Mouse (Mus musculus) CD8-positive naive resting alpha-beta T cell, adult 2 months (primary cell): Measurements from ENCODE around the gene E2f2.

Source experiments
- DNase-seq, 2 experiments: peaks; one replicate each; pipeline ENCODE4 v3.0.0; 2022; ENCODE audit warnings: low read depth in 2 of 2, low spot score in 2 of 2

Gene E2f2

DNA sequence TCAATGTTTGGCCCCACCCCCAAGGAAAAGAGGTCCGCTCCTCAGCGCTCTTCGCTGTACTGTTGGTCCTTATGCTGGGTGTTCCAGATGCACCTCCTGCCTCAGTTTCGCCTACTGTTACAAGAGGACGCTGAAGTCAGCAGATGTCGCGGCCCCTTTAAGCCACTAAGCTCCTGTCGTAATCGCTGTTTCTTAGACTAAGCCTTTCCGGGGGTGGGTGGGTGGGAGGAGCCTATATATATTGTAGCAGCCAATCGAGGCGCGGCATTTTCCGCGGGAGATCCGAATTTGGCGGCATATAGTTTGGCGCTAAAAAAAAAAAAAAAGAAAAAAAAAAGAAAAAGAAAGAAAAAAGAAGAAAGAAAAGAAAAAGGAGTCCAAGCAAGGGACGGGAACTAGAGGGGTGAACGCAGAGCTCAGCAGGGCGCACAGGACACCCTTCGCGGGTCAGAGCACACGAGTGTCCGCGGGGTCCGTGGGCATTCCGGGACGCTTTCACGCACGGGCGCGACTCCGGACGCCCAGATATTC lies at the start of gene E2f2:
E2f2 (plus strand) TSS at position 384 of the 531 bp plus-strand sequence.
- DNase-seq = peak; percentile 47 to 59

DNA sequence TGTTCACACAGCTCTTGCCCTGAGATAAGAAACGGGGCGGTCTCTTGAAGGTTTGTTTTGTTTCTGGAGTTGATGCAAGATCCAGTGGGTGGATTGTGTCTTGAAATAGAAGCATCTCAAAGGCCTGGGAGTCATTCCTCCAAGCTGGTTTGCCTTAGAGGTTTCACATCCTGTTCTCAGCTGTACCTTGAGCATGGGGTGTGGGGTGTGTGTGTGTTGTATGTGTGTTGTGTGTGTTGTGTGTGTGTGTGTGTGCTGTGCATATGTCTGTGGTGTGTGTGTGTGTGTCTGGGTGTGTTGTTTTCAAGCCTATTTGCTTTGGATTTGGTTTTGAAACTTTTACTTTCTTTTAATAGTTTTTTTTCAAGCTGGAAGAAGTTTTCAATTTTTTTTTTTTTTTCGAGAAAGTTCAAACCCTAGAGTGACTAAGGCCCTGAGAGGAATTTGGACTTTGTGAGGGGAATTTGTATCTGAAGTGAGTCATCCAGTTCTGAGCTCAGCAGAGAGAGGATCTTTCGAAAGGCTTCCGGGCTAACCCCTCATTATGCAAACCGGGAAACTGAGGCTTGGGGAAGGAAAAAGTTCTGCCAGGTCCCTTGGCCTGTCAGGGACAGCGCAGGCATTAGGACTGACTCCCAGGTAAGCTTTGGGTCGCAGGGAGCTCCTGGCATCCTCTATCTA lies 48.9 kb upstream of the E2f2 start:
- DNase-seq = no peak

DNA sequence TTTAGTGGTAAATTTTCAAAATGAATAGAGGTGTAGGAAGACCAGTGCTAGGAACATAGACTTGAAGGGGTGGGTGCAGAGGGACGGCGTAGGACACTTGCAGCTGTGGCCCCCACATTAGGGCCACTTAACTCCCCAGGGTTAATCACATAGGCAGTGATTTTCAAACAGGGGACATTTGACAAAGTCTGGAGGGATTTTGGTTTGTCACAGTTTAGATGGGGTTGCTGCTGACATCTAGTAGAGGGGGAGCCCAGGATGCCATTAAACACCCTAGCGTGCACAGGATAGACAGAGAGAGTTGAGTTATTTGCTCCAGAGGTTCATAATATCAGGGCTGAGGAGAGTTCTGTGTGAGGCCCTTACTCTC lies 48.4 kb upstream of the E2f2 start:
- DNase-seq = no peak

DNA sequence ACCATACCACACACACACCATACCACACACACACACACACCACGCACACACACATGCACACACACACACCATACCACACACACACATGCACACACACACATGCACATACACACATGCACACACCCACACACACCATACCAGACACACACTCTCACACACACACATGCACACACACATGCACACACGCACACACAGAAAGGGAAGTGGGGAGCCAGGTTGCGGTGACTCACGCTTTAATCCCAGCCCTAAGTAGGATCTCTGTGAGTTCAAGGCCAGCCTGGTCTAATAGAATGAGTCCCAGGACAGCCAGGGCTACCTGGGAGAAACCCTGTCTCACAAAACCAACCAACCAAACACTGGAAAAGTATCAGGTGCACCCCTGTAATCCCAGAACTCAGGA lies 47.6 kb upstream of the E2f2 start:
- DNase-seq = no peak

DNA sequence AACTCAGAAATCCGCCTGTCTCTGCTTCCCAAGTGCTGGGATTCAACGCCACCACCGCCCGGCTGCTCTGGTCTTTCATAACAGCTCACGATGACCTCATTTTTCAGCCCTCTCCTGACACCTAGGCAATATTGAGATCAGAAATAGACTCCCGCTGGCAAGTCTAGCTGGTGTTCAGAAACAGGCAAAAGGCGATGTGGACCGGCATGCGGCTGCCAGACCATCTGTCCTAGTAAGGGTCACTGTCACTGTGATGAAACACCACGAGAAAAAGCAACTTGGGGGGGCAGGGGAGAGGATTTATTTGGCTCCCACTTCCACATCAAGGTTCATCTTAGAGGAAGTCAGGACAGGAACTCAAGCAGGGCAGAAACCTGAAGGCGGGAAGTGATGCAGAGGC lies 46.7 kb upstream of the E2f2 start:
- no peak for DNase-seq

DNA sequence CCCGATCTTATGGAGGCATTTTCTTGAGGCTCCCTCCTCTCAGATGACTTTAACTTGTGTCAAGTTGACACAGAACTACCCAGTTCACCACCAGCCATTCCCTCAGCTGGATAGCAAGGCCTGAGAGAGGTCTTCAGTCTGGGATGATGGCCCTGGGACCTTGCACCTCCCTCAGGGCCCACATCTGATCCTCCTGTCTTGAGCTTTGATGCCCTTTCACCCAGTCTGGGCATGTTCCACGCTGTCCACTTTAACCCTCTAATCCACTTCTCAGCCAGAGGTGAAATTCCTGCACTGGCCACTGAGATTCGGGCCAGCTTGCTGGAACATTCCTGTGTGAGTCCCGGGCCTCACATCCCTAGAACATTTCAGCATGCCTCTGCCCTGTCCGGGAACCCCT lies 46.2 kb upstream of the E2f2 start:
- no peak for DNase-seq

DNA sequence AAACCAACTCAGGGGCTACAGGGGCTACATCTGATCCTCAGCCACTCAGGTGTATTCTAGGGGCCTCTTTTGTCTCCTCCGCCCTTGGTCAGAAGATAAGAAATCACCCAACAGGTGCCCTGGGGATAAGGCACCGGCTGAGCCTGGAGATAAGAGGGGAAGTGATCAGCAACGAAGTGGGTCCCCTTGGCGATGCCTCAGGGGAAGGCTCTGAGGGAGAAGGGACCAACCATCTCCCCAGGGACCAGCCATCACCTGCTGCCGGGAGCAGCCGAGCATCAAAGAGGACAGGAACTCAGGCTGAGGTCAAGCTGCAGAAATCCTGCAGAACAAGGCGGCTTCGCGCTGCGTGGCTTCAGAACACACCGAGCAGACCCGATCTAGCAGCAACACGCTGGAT lies 44.5 kb upstream of the E2f2 start:
- no peak for DNase-seq

DNA sequence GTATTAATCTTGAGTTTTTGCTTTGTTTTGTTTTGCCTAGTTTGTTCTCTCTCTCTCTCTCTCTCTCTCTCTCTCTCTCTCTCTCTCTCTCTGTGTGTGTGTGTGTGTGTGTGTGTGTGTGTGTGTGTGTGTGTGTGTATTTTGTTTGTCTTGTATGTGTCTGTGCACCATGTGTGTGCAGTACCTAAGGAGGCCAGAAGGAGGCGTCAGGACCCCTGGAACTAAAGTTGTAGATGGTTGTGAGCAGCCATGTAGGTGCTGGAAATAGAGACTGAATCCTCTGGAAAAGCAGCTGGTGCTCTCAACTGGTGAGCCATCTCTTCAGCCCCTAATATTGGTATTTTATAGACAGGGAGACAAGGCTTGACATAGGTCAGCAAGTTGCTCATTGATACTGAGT lies 42.4 kb upstream of the E2f2 start:
- no peak for DNase-seq

DNA sequence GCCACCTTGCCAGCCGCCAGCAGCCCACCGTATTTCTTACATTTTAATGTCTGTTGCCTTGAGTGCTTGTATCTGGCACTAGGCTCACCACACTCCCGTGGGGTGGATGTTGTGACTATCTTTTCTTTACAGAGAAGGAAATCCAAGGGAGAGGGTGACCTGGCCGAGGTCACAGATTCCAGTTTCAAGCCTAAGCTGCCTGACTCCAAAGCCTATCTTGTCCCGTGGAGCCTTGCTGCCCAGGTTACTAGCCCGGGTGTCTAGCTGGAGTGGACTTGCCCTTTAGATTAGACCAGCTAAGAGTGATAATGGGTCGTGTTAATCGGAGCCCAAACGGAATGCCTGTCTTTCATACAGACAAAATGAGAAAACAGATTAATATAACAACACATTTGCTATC lies 38.4 kb upstream of the E2f2 start:
- DNase-seq = no peak

DNA sequence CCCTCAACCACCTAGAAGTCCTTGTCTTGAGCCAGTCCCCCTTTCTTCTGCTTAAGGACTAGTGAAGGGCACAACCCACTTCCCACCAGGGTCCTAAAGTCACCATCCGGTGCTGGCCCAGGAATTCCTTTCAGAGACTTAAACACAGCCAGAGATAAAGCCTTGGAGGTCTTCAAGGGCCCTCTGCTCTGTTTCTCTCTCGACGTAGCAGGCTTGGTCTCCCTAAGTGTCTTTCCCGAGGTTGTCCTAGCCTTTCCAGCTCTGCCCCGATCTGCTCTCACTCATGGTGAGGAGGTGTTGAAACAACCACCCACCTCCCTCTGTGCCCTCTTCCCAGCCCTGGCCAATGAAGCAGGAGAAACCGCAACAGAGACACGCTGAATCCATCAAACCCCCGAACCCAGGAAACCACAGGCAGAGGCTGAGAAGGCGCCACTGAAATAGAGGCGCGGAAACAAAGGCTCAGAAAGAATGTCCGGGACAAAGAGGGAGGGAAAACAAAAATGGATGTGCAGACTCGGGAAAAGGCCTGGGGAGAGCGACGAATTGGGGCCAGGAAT lies 37.7 kb upstream of the E2f2 start:
- DNase-seq = no peak

DNA sequence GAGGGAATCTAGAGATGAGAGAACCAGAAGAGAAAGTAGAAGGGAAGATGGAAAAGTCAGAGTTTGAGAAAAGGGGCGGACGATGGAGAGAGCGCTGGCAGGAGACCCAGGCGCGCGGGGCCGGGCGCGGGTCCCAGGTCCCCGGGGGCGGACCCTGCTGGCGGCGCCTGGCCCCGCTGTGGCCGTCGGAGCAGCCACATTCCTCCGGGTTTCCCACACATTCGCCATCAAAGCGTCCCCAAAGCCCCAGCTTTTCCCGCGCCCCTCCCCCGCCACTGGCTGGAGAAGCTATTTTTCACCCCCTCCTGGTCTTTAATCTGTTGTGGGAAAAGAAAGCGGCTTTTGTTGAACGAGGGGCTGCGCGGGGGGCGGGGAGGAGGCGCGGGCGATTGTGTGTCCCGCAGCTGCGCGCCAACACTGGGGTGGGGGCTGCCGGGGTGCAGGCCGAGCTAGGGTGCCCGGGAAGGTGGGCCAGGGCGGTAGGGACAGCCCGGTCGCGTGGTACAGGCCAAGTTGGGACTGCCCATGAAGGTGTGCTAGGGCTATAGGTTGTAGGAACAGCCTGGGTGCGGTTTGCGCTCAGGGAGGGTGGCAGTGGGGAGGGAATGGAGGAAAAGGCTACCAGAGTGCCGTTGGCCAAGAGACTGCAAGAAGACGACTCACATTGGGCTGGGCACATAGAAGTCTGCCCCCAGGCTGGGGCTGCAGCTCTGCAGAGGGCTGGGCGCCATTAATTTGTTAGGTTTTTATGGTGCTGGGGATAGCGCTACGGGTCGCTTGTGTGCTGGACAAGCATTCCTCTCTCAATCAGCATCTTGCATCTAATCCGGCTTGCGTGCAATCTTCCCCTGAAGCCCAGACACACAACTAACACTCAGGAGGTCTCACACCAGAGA lies 37.0 kb upstream of the E2f2 start:
- no peak for DNase-seq

DNA sequence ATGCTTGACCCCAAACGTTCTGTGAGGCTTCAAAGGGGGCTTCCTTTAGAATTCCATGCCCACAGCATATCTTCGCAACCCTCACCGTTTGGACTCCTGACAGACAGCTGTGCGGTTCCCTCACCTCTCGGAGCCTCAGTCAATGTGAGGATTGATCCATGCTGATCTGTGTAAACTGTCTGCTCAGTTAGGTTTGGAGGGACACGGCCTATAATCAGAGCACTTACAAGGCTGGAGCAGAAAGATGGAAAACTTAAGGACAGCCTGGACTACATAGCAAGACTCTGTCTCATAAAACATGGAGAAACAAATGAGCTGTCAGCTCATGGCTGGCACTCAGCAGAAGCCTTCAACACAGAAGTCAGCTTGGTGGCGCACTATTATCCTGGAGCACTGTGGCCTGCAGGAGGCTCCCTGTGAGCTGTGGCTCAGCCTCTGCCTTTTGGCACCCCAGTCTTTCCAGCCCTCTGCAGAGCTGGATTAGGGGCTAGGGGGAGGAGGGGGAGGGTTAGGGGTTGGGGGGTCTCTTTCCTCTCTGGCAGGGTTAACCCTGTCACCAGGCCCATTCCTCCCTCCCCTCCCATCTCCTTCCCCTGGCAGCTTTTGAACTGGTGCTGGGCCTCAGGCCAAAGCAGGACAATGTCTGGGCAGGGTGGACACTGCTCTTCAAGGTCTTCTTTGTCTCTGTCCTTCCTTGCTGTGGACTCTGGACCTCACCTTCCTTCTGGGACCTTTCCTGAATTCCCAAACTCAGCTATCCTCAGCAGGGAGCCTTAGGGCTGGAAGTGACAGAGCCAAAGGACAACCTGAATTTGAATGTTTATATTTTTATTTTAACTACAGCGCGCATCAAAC lies 36.1 kb upstream of the E2f2 start:
- DNase-seq = no peak

DNA sequence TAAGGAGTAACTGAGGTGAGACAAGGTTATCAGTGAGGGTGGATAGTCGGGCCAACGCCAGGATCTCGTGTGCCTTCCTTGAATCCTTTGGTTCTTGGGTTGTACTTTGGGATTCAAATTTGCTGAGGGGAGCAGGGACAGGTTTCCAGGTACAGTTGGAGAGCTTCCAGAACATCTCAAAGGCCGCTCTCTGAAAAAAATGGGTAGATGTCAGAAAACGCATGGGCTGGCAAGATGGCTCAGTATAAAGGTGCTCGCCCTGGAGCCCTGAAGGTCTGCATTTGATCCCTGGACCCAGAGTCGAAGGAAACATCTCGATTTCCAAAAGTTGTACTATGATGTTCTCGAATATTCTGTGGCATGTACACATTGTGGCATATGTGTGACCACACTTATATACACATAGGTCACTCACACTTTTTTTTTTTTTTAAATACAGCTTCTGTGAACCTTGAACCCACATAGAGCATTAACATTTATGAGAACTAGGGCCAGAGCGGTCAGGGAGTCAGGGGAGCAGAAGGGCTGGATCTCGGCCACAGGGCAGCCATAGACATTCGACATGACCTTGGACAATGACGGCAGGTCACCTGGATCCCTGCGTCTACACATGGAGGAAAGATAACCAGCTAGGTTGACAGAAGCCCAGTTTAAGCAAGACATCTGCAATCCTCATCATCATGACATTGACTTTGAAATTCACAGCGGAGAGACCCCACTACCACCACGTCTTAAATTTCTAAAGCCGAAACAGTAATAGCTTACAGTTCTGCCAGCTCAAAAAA lies 32.7 kb upstream of the E2f2 start:
- no peak for DNase-seq

DNA sequence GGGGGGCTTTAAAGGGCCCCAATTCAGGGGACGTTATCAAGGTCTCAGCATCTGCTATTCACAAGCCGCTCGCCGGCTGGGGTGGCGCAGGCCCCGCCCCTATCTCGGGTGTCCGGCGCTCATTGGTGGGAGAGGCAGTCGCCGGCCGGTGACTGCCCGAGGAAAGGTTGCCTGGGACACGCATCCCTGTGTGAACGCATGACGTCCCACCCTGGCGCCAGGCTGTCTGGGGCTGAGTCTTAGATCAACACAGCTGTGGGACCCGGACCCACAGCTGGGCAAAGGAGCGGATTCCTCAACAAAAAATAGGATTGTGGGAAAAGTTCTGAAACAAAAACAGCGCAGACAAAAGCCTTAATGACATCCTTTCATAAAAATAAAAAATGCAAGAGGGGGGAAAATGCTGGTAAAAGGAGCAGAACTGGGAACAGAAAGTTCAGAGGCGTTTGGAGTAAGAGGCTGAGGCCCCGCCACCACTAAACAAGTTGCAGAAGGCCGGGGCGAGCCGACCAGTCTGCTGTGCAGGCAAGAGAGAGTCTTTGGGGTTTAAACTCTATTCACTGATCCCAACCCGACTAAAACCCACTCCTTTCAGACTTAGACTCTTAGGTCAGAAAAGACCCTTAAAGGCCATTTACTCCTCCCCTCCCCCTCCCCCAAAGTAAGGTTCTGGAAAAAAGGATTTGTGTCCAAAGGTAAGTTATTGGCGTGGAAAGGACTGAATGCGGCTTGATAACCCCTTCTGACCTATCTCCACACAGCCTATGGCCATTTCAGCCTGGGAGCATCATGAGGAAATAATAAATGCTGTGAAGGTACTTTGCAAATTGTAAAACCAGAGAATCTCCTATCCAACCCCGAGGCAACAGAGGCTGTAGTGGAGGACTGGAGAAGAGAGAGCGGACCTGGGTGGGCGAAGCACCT lies 31.6 kb upstream of the E2f2 start:
- no peak for DNase-seq

DNA sequence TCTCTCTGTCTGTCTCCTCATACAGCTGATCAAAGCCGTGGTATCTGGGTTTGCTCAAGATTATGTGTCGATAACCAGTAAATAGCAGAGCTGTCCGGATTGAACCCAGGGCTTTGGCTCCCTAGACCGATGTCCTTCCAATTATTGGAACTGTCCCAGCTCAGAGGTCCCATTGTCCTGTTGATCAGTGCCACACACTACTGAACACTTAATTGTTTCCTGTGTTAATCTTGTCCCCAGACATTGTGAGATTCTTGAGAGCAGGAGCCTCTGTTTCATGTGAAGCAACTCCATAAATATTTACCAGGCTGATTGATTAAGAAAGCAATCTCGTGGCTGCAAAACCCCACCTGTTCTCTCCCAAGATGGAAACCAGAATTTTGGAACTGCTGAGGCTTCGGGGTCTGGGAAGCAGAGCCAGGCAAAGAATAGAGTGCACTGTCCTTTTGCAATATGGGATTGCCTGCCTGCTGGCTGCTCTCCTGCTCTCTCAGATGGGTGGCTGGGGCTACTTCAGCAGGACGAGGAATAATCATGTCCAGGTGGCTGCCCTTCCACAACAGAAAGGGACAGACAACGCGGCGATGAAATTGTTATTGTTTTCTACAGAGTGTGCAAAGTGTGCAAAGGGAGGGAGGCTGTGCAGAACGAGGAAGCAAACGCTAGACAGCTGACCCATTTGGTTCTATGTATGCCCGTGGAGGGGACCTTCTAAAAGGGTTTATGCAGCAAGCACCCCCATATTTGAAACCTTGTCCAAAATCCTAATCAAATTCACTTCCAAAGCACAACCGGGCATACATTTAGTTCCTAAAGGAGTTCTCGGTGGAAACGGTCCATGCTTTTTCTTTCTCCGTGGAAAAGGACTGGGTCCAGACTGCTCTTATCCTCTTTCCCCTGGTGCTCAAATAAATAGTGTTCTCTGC lies 29.7 kb upstream of the E2f2 start:
- DNase-seq = no peak

DNA sequence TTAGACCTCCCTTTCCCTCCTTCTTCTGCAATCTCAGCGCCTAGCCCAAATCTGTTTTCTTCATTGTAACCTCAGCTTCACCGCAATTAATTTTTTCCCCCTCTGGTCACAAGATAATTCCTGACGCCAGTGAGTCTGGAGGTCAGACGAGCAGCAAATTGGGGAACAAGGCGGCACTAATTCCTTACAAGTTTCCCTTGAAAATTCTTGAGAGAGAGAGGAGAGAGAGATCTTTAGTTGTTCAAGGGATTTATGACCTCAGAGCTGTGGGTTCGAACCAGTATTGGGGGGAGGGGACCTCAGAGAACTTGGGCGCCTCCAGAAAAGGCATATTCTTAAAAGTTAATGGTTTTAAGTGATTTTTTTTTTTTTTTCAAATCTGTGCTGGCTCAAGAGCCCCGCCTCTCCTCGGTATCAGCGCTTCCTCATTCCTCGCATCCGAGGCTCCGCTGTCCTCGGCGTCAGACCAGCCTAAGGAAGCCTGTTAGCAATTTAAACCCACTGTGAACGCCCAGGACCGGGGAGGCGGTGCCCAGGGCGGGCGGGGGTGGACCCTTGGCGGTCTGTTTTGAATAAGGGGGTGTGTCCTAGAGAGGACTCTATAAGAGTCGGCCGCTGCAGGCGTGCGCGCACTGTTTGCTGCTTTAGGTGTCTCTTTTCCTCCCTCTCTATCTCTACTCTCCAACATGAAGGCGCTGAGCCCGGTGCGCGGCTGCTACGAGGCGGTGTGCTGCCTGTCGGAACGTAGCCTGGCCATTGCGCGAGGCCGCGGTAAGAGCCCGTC lies 28.8 kb upstream of the E2f2 start, which contains the start of gene Id3:
Id3 (plus strand) TSS at position 305 of the 784 bp plus-strand sequence.
- DNase-seq = peak; percentile 86 to 90
